Mouse (Mus musculus) intestine, postnatal 0 days (tissue): ENCODE results near the gene Zdhhc22. TPM values are rescaled to one million over a fixed set of nuclear protein-coding genes. Genes with fewer than 3 reads are reported as not detected.
A peak's percentile ranks its signal among the peaks of the same experiment; 100 is the strongest.

Experiments
- ATAC-seq: fragments of 200-750 bp; cut with Nextera tagmentation; 2 replicates; pipeline ENCODE4 v1.8.0; 2017; ENCODE audit warnings: mild to moderate bottlenecking, moderate TSS enrichment, moderate library complexity
- H3K27ac ChIP-seq: fragments of 300-500 bp; sonication (generic); 2 replicates; pipeline ENCODE4 v1.5.1; 2014; ENCODE audit warnings: mild to moderate bottlenecking, low read depth, low read length, moderate library complexity
- H3K27me3 ChIP-seq: fragments of 300-500 bp; sonication (generic); replicated peaks from 2 replicates; pipeline ENCODE4 v1.6.1; 2014; ENCODE audit warnings: low read length, mixed read lengths; ENCODE audit not compliant: control insufficient read depth, insufficient read depth
- H3K36me3 ChIP-seq: fragments of 300-500 bp; sonication (generic); 2 replicates; pipeline ENCODE4 v1.6.1; 2014; ENCODE audit warnings: mild to moderate bottlenecking, moderate library complexity; ENCODE audit not compliant: control insufficient read depth, insufficient read depth
- H3K4me1 ChIP-seq: fragments of 300-500 bp; sonication (generic); replicated peaks from 2 replicates; pipeline ENCODE4 v1.6.1; 2014; ENCODE audit warnings: antibody characterized with exemption, low read length, mixed read lengths; ENCODE audit not compliant: control insufficient read depth, insufficient read depth
- H3K4me2 ChIP-seq: fragments of 300-500 bp; sonication (generic); replicated peaks from 2 replicates; pipeline ENCODE4 v1.6.1; 2014; ENCODE audit warnings: low read depth, mild to moderate bottlenecking, moderate library complexity
- H3K4me3 ChIP-seq: fragments of 300-500 bp; sonication (generic); 2 replicates; pipeline ENCODE4 v1.5.1; 2014; ENCODE audit warnings: low read depth, low read length
- H3K9ac ChIP-seq: fragments of 300-500 bp; sonication (generic); 2 replicates; pipeline ENCODE4 v1.6.1; 2014; ENCODE audit warnings: mild to moderate bottlenecking, low read depth, low read length
- H3K9me3 ChIP-seq: fragments of 300-500 bp; sonication (generic); 2 replicates; pipeline ENCODE4 v1.6.1; 2016; ENCODE audit warnings: mixed run types; ENCODE audit not compliant: control insufficient read depth
- CTCF ChIP-seq: sonication (generic); IDR thresholded peaks from 2 replicates; pipeline ENCODE4 v1.5.1; 2016; ENCODE audit warnings: low read depth, mild to moderate bottlenecking, control low read depth, antibody characterized with exemption, moderate library complexity
- WGBS: fragments of 180-500 bp; shearing (Covaris S2); extraction: QIAGEN DNeasy Blood & Tissue Kit; methylation state at CpG from one replicate; pipeline ENCODE4 v1.1.7; 2014; 5-methylcytosine and 5-hydroxymethylcytosine counted together
- polyA plus RNA-seq: library from polyadenylated mRNA; unstranded; fragments of >200 nt; fragmentation: Nextera tagmentation; extraction: Ambion mirVana; gene quantifications from 2 replicates; pipeline ENCODE4 v1.2.1, GENCODE M21; 2015

Zdhhc22 gene
- polyA plus RNA-seq, 1 experiment from 2014 or later, result 0.46 TPM

DNA sequence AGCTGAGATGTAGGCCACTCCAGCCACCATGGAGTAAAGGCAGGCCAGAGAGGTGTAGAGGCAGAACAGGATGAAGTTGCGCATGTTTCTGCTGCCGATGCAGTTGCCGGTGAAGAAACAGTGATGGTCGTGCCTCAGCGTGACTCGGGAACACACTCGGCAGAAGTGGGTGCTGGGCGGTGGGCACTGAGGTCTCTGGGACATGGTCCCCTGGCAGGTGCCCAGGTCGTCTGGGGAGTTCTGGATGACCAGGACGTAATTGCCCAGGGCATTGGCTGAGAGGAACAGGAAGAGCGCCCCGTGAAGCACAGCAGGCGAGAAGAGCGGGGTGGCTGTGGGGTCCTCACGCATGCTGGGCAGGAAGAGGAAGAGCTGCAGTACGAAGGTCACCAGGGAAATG lies 2.0 kb downstream of the Zdhhc22 start:
- no peak for ATAC-seq
- no peaks in the 10 kb centered on the region for H3K4me1 ChIP-seq
- 38% methylated on average over 16 of the region's 16 CpGs for WGBS
- H3K9ac ChIP-seq, result no peak overlapping the region
- H3K9me3 ChIP-seq, result no peaks in the 10 kb centered on the region
- H3K27ac ChIP-seq, result no peak overlapping the region
- no peak overlapping the region for H3K4me3 ChIP-seq
- TF ChIP-seq CTCF, result no peak
- no peak overlapping the region for H3K4me2 ChIP-seq
- no peaks in the 10 kb centered on the region for H3K36me3 ChIP-seq
- peaks cover 60% of the 10 kb centered on the region for H3K27me3 ChIP-seq

DNA sequence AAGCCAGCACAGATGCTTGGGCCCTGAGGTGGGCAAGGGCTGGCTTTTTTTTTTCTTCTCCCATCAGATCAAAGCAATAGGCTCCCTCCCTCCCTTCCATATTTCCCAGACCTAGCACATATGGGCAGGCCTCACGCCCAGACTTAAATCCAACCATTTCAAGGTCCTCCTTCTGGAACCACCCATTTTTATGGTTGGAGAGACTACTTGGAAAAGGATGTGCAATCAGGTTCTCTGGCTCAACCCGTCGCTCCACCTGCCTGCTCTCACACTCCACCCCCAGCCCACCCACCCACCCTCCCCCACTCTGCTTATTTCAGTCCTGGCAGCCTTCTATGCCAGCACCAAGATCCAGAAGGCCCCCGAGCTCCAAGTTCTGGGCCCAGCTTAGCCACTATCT lies 3.7 kb downstream of the Zdhhc22 start:
- H3K27ac ChIP-seq, result no peak overlapping the region
- H3K27me3 ChIP-seq, result peaks cover 71% of the 10 kb centered on the region
- peaks cover 2% of the 10 kb centered on the region; the same call in 1 of the 2 replicates for H3K4me1 ChIP-seq
- H3K9me3 ChIP-seq, result no peaks in the 10 kb centered on the region
- no peaks in the 10 kb centered on the region for H3K36me3 ChIP-seq
- H3K9ac ChIP-seq, result no peak overlapping the region
- no peak overlapping the region for H3K4me3 ChIP-seq
- H3K4me2 ChIP-seq, result no peak overlapping the region
- no peak for TF ChIP-seq CTCF
- ATAC-seq, result no peak
- 59% methylated on average over 4 of the region's 4 CpGs for WGBS

- Histone ChIP-seq H3K27me3 (peaks cover 59% of the 10 kb centered on the region), H3K4me2 (no peak overlapping the region), H3K9ac (no peak overlapping the region), H3K27ac (no peak overlapping the region), H3K9me3 (no peaks in the 10 kb centered on the region), H3K4me1 (peaks cover 2% of the 10 kb centered on the region; the same call in 1 of the 2 replicates), H3K36me3 (no peaks in the 10 kb centered on the region), H3K4me3 (no peak overlapping the region)
- no peak for TF ChIP-seq CTCF
- ATAC-seq, result no peak
- 9% methylated on average over 6 of the region's 6 CpGs for WGBS
Observed at GRCm38 (mm10) chr12:86984194-86984555, 6.1 kb downstream of the Zdhhc22 start.

- TF ChIP-seq CTCF, result no peak
- H3K27me3 ChIP-seq, result peaks cover 55% of the 10 kb centered on the region
- peaks cover 2% of the 10 kb centered on the region; the same call in 1 of the 2 replicates for H3K4me1 ChIP-seq
- 4% methylated on average over 28 of the region's 28 CpGs for WGBS
- no peak for ATAC-seq
- no peak overlapping the region for H3K27ac ChIP-seq
- no peaks in the 10 kb centered on the region for H3K36me3 ChIP-seq
- H3K9ac ChIP-seq, result no peak overlapping the region
- H3K9me3 ChIP-seq, result no peaks in the 10 kb centered on the region
- H3K4me2 ChIP-seq, result no peak overlapping the region
- no peak overlapping the region for H3K4me3 ChIP-seq
Observed at GRCm38 (mm10) chr12:86983470-86984193, 6.6 kb downstream of the Zdhhc22 start.

DNA sequence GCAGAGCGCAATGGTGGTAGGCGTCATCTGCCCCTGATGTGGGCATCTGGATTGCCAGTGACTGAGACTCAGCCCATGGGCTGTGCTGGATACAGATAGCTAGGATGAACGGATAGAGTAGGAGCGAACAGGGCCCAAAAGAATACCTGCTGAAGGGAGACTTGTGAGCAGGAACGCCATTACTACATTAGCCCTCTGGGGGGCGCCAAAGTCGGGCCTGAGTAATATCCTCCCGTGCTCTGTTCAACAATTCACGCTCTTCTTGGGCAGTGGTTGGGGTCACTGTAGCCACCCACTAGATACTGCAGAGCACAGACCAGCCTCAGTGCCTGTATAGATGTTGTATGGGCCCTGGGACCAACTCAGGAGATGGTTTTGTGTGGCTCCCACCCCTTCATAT lies 9.1 kb downstream of the Zdhhc22 start:
- Histone ChIP-seq H3K4me2 (no peak overlapping the region), H3K27ac (no peak overlapping the region), H3K9me3 (no peaks in the 10 kb centered on the region), H3K36me3 (no peaks in the 10 kb centered on the region), H3K27me3 (peaks cover 54% of the 10 kb centered on the region), H3K4me1 (peaks cover 2% of the 10 kb centered on the region; the same call in 1 of the 2 replicates), H3K4me3 (no peak overlapping the region), H3K9ac (no peak overlapping the region)
- ATAC-seq, result no peak
- 32% methylated on average over 9 of the region's 9 CpGs for WGBS
- peak; percentile 46 for TF ChIP-seq CTCF

- no peaks in the 10 kb centered on the region for H3K36me3 ChIP-seq
- no peak for ATAC-seq
- H3K4me1 ChIP-seq, result 0 out of 2 replicates have a peak, but pooled peaks cover 5% of the 10 kb centered on the region
- H3K4me2 ChIP-seq, result no peak overlapping the region
- H3K27ac ChIP-seq, result no peak overlapping the region
- no peak overlapping the region for H3K4me3 ChIP-seq
- no peak overlapping the region for H3K9ac ChIP-seq
- 11% methylated on average over 15 of the region's 15 CpGs for WGBS
- TF ChIP-seq CTCF, result no peak
- peaks cover 34% of the 10 kb centered on the region; the same call in 1 of the 2 replicates for H3K27me3 ChIP-seq
- no peaks in the 10 kb centered on the region for H3K9me3 ChIP-seq
Observed at GRCm38 (mm10) chr12:86977833-86978232, 12.4 kb downstream of the Zdhhc22 start.
